Mouse (Mus musculus) heart, postnatal 36 days (tissue): ENCODE results near the gene Dmrt3. TPM values are rescaled to one million over a fixed set of nuclear protein-coding genes. Genes with fewer than 3 reads are reported as not detected.

Source experiments
- DNase-seq, 2 experiments: peaks; one replicate each; pipeline ENCODE4 v3.0.0; 2021 to 2022
- intact Hi-C: fragments of 180-260 bp; cut with DNase I; formaldehyde crosslinking; loops from one replicate; pipeline ENCODE4 v1.15.1; 2025
- total RNA-seq, 2 experiments: library from RNA; stranded (reverse); gene quantifications; 2 replicates each; pipeline ENCODE4 v1.2.3; 2021

Gene Dmrt3
- not detected for total RNA-seq

DNA sequence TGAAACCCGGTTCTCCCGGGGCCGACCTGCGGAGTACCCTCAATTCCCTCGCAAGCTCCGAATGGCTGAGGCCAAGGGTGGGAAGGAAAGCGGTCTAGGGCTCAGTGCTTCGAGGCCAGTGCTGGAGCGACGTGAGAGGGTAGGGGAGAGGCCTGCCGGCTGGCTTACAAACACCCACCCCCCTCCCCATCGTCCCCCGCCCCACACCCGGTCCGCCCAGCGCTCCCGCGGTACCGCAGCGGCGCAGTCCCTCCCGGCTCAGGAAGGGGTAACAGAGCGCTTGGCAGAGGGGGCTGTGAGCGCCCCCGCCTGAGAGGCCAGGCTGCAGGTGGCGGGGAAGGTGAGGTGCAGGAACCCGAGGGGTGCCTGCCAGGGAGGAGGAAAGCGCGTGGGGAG lies at the start of gene Dmrt3:
TSS of gene Dmrt3 (plus strand) at position 287 of the 396 bp plus-strand sequence.
- peak in 1 of 2 experiments; percentile 25 for DNase-seq

DNA sequence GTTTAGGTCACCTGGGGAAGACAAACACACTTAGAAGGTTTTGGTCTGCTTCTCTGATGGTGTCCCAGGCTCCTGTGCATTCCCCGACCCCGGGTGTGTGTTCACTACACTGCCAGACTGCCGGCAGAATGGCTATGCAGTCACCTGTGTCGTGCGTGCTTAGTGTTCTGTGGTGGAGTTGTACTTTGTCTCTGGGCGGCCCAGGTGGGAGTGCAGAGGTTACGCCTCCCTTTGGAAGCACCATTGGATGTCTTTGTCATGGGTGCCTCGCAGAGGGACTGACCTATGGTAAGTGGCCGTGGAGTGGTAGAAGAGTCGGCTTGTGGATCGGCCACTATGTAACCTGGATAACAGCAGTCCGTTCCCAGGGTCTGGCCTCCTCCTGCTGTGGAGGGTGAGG lies 45.7 kb upstream of the Dmrt3 start:
- no peak for DNase-seq
- intact Hi-C loops, result no loop called here

More for the DNA sequence above, at the start of gene Dmrt3:
- intact Hi-C loops, result no loop called here

DNA sequence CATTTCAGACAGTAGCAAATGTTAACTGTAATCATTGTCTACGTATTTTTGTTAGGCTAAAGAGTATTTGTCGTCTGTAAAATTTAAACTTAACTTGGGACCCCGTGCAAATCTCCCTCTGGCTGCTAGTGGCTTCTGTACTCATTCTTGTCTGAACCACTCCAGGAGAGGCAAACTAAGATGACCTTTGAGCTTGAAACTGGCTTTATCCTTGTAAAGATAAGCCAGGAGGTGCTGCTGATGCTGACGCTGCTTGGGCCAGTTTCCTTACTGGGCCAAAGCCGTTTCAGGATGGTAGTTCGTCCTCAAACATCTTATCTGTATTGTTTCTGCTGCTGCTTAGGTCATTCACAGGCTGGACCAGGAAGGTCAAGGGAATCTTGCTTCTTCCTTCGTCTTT lies 40.3 kb upstream of the Dmrt3 start:
- DNase-seq, result no peak
- intact Hi-C loops, result no loop called here

DNA sequence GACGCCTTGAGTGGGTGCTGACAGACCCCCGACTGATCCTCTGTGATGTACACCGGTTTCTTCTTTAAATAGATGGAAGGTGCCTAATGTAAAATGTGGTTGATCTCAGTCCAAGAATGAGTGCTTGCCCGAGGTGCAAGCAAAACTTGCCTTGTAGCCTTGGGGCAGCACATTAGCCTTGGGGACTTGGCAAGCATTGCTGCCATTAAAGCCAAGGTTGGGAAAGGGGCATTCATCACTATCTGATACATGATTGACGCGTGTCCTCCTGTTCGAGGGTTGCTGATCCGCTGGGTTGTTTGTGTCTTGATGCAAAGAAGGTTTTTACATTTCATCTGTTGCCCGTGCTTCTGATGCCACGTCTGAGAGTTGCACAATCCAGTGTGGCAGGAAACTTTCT lies 35.7 kb upstream of the Dmrt3 start:
- no peak for DNase-seq
- intact Hi-C loops, result no loop called here

DNA sequence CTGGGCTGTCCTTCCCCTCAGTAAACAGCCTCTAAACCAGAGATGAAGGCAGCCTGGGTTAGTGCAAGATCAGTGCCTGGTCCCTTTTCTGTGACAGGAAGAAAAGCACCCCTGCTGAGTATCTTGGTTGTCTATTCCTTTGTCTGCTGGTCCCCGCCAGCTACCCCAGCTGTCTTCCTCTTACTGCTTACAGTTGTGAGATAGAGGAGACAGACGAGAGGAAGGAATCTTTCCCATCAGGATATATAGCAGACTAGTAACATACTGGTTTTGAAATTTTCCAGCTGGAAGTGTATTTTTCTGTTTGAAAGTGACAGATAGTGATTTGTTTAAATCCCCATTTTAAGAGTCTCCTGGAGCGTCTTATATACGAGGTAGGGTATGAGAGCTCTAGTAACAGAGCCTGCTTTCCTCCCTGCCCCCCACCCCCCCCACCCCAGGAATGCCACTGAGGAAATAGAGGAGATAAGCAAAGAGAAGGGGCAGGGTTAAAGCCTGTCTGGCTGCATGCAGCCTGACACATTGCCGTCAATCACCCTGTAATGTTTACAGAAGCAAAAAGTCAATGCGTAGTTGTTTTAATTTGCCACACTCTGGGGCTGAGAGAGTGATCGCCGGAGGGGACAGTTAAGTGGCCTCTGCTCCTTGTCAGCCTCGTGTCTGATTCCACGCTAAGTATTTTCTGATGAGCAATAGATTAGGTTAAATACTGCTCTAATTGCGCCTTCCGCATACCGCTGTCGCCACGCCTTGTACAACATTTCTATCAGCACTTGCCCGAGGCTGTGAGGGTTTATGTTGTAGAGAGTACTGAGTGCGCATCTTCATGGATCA lies 34.9 kb upstream of the Dmrt3 start:
- intact Hi-C loops, result no loop called here
- DNase-seq, result no peak

DNA sequence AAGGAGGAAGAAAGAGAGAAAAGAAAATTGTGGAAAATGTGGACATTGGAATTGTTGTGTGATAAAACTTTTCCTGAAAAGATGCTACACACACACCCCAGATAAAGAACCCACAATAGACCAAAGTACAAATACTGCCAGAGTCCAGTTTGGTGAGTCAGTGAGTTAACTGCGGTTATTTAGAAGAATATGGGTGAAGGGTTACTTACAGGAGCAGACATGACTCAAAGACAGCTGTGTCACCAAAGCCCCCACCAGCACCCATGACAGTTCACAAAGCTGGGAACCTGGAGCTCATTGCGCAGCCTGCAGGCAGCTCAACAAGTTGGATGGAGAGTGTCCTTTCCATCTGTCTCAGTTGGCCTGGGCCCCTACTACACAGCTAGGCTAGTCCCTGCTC lies 31.7 kb upstream of the Dmrt3 start:
- no peak for DNase-seq
- intact Hi-C loops, result no loop called here

DNA sequence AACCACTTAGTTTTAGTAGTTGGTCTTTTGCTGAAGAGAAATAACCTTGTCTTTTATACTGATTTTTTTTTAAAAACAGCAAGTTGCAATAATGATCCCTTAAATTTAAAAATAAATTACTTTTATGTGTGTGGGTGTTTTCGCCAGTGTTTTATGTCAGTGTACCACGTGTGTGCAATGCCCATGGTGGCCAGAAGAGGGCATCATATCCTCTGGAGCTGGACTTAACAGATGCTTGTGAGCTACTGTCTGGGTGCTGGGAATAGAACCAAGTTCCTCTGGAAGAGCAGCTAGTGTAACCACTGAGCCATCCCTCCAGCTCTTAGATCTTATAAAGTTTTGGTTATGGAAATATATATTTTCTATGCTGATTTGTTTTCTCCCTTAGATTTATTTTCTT lies 30.7 kb upstream of the Dmrt3 start:
- intact Hi-C loops, result no loop called here
- no peak for DNase-seq

DNA sequence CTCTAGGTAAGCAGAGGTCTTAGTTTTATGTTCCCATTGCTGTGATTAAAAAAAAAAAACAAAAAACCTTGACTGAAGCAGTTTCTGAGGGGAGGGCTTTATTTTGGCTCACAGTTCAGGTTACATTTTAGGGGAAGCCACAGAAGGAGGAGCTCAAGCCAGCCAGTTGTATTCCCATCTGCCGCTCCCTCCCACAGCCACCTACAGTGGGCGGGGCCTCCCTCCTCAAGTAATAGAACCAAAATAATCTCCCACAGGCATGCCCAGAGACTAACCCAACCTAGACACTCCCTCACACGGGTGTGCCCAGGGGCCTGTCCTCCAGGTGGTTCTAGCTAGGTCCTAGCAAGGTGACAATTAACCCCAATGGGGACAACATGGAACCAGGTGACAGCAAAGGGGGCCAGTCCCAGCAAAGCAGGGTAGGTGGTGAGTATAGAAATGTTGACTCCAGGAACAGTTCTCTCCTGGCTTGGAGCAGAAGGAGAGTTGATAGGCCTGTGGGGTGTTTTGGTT lies 12.3 kb upstream of the Dmrt3 start:
- no peak for DNase-seq
- intact Hi-C loops, result no loop called here

DNA sequence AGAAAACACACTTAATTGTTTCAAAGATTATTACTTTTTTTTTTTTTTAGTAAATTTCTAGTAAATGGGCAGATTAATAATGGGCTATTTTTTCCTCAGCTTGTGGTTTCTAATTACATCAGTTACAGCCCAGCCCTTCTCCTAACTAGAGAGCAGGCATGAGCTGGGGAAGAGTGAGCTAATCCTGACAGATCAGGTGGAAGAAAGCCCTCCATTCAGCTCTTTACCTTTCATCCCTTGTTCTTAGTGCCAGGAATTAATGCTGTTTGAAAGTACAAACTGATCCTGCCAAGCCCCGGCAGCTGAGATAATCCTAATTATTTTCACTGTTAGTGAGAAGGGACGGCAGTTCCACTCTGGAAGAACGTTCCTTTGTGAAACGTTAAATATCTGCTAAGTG lies 11.5 kb upstream of the Dmrt3 start:
- no peak for DNase-seq
- intact Hi-C loops, result no loop called here

DNA sequence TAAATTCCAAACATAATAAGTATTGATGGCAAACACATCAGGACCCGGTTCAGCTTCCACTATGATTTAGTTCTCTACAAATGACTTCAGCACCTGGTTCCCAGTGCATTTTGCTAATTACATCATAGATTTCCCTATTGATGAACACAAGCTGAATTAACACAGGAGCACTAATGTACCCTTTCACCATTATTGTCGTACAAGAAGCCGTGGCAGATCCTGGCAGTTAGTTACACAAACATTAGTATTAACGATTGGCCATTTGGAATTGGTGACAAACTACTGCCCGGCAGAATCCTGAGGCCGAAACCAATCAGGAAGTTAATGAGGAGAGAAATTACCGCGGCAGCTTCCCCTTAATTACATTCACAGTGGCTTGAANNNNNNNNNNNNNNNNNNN lies 8.1 kb upstream of the Dmrt3 start:
- intact Hi-C loops, result loop anchor here (10.0 kb wide), 1 partner anchor 707 kb away; no protein-coding TSS in a partner anchor
- DNase-seq, result no peak

DNA sequence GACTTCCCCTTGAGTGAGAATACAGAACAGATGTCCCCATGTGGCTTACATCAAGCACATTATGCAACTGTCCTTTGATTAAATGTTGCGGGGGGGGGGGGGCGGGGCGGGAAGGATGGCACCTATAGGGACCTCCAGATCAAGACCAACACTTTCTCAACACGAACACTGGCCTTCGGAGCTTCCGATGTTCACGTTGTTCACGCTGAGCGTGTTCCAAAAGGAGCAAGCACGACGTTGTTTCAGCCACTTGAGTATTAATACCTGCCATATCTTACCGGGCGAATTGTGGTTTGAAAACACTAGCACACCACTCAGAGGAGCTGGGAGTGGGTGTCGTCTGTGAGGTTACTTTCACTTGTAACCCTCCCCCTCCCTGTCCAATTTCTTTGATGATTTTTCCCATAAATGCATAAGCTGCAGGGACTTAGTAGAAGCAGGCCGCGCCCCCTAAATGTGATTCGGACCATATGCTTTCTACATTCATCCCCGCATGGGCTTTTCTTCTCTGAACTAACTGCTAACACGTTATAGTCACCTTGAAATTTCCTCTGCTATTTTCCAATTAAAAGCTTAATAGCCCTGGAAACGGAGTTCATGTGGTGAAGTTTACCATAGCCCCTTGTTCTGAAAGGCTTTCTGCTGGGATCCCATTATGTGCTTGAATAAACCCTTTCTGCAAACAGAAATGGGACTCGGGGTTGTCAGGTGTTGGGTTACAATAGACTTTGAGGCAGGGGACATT lies 2.5 kb upstream of the Dmrt3 start:
- no peak for DNase-seq
- intact Hi-C loops, result loop anchor here (5.0 to 10.0 kb wide), 2 partner anchors 65 to 713 kb away; partner anchors contain the start of gene Dmrt2

DNA sequence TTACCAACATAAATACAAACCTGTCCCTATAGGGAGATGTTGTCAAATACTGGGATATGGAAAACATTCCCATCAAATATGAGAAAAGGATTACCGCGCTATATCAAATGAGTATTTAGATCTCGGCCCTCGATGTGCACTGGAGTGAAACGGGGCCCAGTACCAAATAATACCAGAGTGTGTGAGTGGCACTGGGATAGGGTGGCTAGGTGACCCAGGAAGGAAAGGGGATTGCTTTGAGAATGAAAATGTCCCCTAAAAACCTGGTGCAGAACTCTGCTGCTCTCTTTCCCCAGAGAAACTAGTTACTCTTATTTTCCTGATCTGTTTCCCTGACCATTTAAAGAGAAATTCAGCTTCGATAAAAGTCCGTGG lies 1.9 kb upstream of the Dmrt3 start:
- no peak for DNase-seq
- intact Hi-C loops, result loop anchor here (5.0 to 10.0 kb wide), 2 partner anchors 64 to 713 kb away; partner anchors contain the start of gene Dmrt2

DNA sequence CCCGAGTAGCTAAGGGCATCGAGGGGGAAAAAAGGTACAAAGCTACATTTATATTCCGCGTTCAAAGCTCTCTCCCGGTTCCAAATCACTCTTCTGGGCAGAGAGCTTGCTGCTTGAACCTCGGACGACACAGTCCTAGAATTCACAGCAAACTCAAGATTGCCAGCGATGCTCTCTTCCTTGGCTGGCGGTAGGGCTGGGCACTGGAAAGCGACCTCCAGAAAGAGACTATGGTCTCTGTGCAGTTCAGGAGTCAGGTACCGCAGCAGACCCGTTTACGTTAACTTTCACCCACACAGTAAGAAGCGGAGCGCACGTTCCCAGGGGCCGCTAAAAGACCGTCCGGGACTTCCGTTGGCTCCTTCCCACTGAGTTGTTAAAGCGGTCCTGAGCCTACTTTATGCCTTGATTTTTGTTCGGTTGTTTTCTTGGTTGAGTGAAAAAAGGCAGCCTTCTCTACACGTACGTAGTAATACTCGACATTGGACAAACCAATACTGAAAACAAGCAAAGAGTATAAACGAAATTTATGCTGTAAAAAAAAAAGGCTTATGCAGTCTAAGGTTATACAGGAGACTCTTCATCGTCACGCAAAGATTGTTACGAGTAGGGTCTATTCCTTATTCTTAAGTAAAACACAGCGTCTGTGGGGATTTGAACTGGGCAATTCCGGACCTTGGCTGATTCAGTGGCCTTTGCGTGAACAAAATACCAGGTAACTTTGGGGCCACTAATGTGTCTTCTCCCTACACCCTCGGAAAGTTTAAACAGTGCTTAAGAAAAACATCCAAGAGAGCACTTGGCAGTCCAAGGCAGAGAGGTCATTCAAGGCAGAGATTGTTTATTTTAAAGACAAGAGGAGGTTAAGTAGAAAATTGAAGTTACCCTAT lies 895 bp upstream of the Dmrt3 start:
- intact Hi-C loops, result loop anchor here (5.0 to 10.0 kb wide), 2 partner anchors 63 to 714 kb away; partner anchors contain the start of gene Dmrt2

DNA sequence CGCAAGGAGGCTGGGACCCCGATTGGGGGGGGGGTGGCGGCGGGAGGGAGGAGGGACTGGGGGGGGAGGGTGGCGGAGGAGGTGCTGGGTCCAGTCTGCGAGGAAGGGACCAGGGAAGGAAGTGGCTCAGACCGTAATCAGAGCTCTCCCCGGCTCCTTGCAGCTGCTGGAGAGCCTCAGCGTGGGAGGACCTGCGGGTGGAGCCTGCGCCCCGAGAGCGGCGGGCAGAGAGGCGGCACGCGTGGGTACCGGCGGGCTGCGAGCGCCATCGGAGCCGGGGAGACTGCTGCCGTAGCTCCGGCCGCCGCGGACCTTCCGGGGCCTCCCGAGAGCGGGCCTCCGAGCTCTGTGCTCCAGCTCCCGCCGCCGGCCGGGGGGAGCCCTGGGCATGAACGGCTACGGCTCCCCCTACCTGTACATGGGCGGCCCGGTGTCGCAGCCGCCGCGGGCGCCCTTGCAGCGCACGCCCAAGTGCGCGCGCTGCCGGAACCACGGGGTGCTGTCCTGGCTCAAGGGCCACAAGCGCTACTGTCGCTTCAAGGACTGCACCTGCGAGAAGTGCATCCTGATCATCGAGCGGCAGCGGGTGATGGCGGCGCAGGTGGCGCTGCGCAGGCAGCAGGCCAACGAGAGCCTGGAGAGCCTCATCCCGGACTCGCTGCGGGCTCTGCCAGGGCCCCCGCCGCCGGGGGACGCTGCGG lies 460 bp downstream of the Dmrt3 start:
- DNase-seq, result peak in 1 of 2 experiments; percentile 11
- intact Hi-C loops, result no loop called here

More for the DNA sequence above, 895 bp upstream of the Dmrt3 start:
- DNase-seq, result peak in 1 of 2 experiments; percentile 33

DNA sequence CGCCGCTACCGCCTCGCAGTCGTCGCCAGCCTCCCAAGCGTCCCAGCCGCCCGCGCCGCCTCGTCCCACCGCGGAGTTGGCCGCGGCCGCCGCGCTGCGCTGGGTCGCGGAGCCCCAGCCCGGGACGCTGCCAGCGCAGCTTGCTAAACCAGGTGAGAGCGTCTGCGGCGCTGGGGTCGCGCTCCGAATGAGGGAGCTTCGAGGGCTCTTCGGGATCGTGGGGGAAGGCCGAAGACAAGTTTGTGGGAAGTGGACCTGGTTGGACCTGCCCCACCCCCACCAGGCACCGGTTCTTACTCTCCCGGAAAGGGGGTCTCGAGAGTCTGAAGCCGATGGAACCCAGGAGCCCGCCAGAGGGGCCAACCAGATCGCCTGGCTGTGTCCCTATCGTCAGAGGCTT lies 1.0 kb downstream of the Dmrt3 start:
- peak in 1 of 2 experiments; percentile 6 for DNase-seq
- intact Hi-C loops, result no loop called here

DNA sequence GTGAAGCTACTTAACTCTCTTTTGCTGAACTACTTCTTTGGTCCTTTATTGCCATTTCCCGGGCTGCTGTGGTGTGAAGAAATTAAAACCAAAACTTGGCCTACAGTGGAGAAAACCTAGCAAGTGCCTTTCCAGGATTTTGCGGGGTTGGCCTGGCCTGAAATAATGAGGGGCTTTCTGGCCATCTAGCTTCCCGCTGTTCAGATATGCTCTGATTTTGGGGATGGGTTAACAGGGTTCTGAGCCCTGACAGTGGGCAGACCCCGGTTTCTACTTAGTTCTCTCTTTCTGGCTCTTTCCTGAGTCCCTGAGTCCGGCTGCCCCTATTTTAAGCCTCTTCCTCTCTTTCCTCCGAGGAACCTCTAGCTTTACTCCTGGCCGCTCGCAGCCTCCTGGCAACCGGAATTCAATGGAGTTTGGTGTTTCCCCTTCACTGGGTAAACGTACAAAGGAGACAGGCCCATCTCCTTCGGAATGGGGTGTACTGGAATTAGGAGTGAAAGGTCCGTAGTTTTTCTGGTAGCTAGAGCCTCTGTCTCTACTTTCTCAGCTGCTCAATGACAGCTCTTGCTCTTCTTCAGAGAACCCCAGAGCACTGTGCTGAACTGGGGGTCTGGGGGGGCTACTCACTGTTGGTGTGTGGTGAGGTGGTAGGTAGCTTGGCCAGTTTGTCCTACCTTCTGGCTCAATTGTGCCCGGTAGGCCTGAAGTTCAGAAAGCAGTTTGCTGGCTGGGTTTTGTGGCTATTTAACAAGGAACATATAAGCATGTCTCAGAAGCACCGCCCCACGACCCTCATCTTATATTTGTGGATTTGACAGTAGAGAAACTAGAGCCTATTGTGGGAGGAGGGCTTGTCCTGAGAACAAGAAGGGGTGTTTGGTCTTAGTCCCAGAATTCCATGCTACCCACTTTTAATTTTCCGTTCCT lies 2.0 kb downstream of the Dmrt3 start:
- intact Hi-C loops, result no loop called here
- DNase-seq, result no peak

DNA sequence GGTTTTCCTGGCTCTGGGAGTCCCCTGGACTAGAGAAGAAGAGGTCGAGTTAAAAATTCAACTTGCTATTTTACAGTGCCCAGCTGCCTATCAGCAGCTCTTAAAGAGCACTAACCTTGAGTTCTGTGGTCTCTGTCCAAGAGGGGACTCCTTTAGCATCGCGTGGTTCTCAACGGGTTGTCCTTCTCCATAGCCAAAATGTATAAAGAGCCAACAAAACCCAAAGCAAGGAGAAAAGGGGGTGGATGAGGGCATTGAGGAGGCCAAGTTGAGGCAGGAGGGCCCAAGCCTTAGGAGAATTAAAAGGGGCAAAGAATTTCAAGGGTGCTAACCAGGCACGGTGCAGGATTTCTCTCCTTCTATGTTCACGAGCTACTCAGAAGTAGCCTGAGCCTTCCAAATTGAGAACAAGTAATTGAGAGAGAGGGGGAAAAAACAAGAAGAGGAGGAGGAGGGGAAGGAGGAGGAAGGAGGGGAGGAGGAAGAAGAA lies 2.8 kb downstream of the Dmrt3 start:
- DNase-seq, result no peak
- intact Hi-C loops, result no loop called here

DNA sequence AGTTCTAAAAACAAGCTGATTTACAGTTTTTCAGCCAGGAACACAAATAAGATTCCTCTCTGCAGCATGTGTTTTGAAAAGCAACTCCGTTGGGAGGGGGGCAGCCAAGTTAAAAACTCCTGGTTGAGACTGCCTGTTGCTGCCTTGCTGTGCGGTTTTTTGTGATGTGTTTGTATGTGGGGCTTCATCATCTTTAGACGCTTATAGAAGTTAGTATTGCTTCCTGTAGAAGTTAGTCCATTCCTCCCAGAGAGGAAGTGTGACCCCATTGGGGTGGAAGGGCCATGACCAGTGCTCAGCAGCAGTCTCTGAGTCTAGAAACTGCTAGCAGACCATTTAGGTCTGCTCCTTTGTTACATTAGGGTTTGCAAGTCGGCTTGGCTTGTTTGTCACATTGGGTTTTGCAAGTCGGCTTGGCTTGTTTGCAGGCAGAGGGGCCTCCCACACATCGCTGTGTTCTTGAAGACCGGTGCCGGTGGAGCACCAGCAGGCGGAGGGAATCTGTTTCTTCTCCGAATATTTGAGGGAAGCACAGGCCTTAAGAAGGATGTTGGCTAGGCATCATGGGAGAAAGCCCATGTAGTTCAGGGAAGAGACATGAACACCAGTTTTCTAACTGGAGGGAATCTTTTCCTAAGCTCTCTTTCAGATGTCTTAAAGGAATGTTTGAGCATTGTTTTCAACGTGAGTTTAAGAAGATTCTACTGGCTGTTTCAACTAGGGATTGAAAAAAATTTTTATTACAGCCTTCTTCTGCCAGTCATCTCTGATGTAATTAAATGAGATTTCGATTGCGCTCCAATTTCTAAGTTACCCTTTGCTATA lies 3.6 kb downstream of the Dmrt3 start:
- DNase-seq, result no peak
- intact Hi-C loops, result no loop called here
